Mouse (Mus musculus) thymus, postnatal 14 days (tissue): ENCODE data around the gene Aarsd1.
"Not testable (repeated sequence)": the region's sequence is repeated elsewhere in the genome, so short reads cannot be mapped to it uniquely, and the experiment has no call there.

Source experiments
- DNase-seq: peaks from one replicate; pipeline ENCODE4 v3.0.0; 2021

Aarsd1 gene

GRCm38 (mm10) chr11:101446319-101446718 lies 28.9 kb upstream of the Aarsd1 start:
- no peak for DNase-seq

GRCm38 (mm10) chr11:101442760-101443159 lies 25.3 kb upstream of the Aarsd1 start:
- DNase-seq, result no peak

- DNase-seq, result peak; percentile 97
These were observed 24.8 kb upstream of the Aarsd1 start, which contains the start of gene Rpl27 for GRCm38 (mm10) chr11:101442127-101442693. TSS of gene Rpl27 (plus strand) at chr11:101442298.

GRCm38 (mm10) chr11:101441450-101442126 lies 24.2 kb upstream of the Aarsd1 start:
- DNase-seq, result not testable (repeated sequence)

GRCm38 (mm10) chr11:101438006-101438405 lies 20.6 kb upstream of the Aarsd1 start:
- DNase-seq, result not testable (repeated sequence)

GRCm38 (mm10) chr11:101436916-101437315 lies 19.5 kb upstream of the Aarsd1 start:
- DNase-seq, result no peak

GRCm38 (mm10) chr11:101435831-101436230 lies 18.4 kb upstream of the Aarsd1 start:
- DNase-seq, result no peak

- DNase-seq, result no peak
These were observed 16.0 kb upstream of the Aarsd1 start for GRCm38 (mm10) chr11:101433396-101433795.

GRCm38 (mm10) chr11:101431327-101431726 lies 13.9 kb upstream of the Aarsd1 start:
- no peak for DNase-seq

- no peak for DNase-seq
These were observed 8.8 kb upstream of the Aarsd1 start for GRCm38 (mm10) chr11:101426165-101426564.

GRCm38 (mm10) chr11:101424925-101425813 lies 7.8 kb upstream of the Aarsd1 start, which contains the start of the genes Rundc1 and Ptges3l:
TSS of gene Rundc1 (plus strand) at chr11:101425085.
TSS of gene Ptges3l (minus strand) at chr11:101425333.
- peak; percentile 99 for DNase-seq

- DNase-seq, result peak; percentile 21
These were observed 6.9 kb upstream of the Aarsd1 start, which contains the start of gene Gm27029 for GRCm38 (mm10) chr11:101424105-101424851. TSS of gene Gm27029 (minus strand) at chr11:101424796.

GRCm38 (mm10) chr11:101420148-101420547 lies 2.7 kb upstream of the Aarsd1 start:
- no peak for DNase-seq

GRCm38 (mm10) chr11:101419610-101420009 lies 2.2 kb upstream of the Aarsd1 start:
- no peak for DNase-seq

- no peak for DNase-seq
These were observed 1.6 kb upstream of the Aarsd1 start for GRCm38 (mm10) chr11:101418991-101419390.

GRCm38 (mm10) chr11:101416433-101417100 lies 848 bp downstream of the Aarsd1 start:
- DNase-seq, result peak; percentile 30

GRCm38 (mm10) chr11:101415306-101415705 lies 2.1 kb downstream of the Aarsd1 start:
- DNase-seq, result no peak

GRCm38 (mm10) chr11:101395110-101395509 lies 22.3 kb downstream of the Aarsd1 start:
- DNase-seq, result peak; percentile 81

- no peak for DNase-seq
These were observed 35.6 kb downstream of the Aarsd1 start for GRCm38 (mm10) chr11:101381817-101382216.

GRCm38 (mm10) chr11:101378926-101379325 lies 38.5 kb downstream of the Aarsd1 start:
- DNase-seq, result no peak

GRCm38 (mm10) chr11:101378196-101378595 lies 39.2 kb downstream of the Aarsd1 start:
- DNase-seq, result not testable (repeated sequence)

GRCm38 (mm10) chr11:101374421-101374938 lies 42.9 kb downstream of the Aarsd1 start:
- no peak for DNase-seq
